Mouse (Mus musculus) limb, embryonic 12.5 days (tissue): ENCODE measurements around the gene Nup214. TPM values are rescaled to one million over a fixed set of nuclear protein-coding genes. Genes with fewer than 3 reads are reported as not detected.

Source experiments
- ATAC-seq: fragments of 200-750 bp; cut with Nextera tagmentation; 2 replicates; pipeline ENCODE4 v1.8.0; 2017; ENCODE audit warnings: low read depth, moderate TSS enrichment; ENCODE audit not compliant: insufficient number of reproducible peaks, insufficient read depth, low FRiP score, low TSS enrichment
- H3K27ac ChIP-seq: fragments of 300-500 bp; sonication (generic); 2 replicates; pipeline ENCODE4 v1.5.1; 2016; ENCODE audit warnings: mild to moderate bottlenecking, moderate library complexity
- H3K27me3 ChIP-seq: fragments of 300-500 bp; sonication (generic); 2 replicates; pipeline ENCODE4 v1.6.1; 2016; ENCODE audit warnings: mild to moderate bottlenecking, moderate library complexity
- H3K36me3 ChIP-seq: fragments of 300-500 bp; sonication (generic); 2 replicates; pipeline ENCODE4 v1.6.1; 2016; ENCODE audit warnings: mild to moderate bottlenecking, moderate library complexity
- H3K4me1 ChIP-seq: fragments of 300-500 bp; sonication (generic); replicated peaks from 2 replicates; pipeline ENCODE4 v1.6.1; 2016
- H3K4me2 ChIP-seq: fragments of 300-500 bp; sonication (generic); 2 replicates; pipeline ENCODE4 v1.6.1; 2016; ENCODE audit warnings: mild to moderate bottlenecking, moderate library complexity
- H3K4me3 ChIP-seq: fragments of 300-500 bp; sonication (generic); replicated peaks from 2 replicates; pipeline ENCODE4 v1.5.1; 2016; ENCODE audit warnings: mild to moderate bottlenecking
- H3K9ac ChIP-seq: fragments of 300-500 bp; sonication (generic); replicated peaks from 2 replicates; pipeline ENCODE4 v1.6.1; 2016; ENCODE audit warnings: mild to moderate bottlenecking, moderate library complexity
- H3K9me3 ChIP-seq: fragments of 300-500 bp; sonication (generic); 2 replicates; pipeline ENCODE4 v1.6.1; 2016; ENCODE audit warnings: mild to moderate bottlenecking, moderate library complexity
- WGBS: fragments of 180-500 bp; shearing (Covaris S2); methylation state at CpG from one replicate; pipeline ENCODE4 v1.1.7; 2016; 5-methylcytosine and 5-hydroxymethylcytosine counted together
- polyA plus RNA-seq: library from polyadenylated mRNA; unstranded; fragments of >200 nt; fragmentation: Nextera tagmentation; extraction: Ambion mirVana; gene quantifications from 2 replicates; pipeline ENCODE4 v1.2.1, GENCODE M21; 2016

Nup214 gene
- polyA plus RNA-seq, 1 experiment from 2014 or later: 76.4 TPM

GRCm38 (mm10) chr2:32043836-32044235 is 69.6 kb downstream of the Nup214 start:
- peaks cover 92% of the 10 kb centered on the region for H3K36me3 ChIP-seq
- H3K9ac ChIP-seq: no peak overlapping the region
- H3K9me3 ChIP-seq: no peaks in the 10 kb centered on the region
- 78% methylated on average over 5 of the region's 5 CpGs for WGBS
- H3K4me1 ChIP-seq: no peaks in the 10 kb centered on the region
- H3K27me3 ChIP-seq: no peaks in the 10 kb centered on the region
- no peak overlapping the region for H3K4me3 ChIP-seq
- ATAC-seq: no peak
- H3K27ac ChIP-seq: no peak overlapping the region
- H3K4me2 ChIP-seq: no peak overlapping the region

- H3K4me1 ChIP-seq: no peaks in the 10 kb centered on the region
- no peak overlapping the region for H3K4me2 ChIP-seq
- 0 out of 2 replicates have a peak overlapping the region, but pooled peaks have one; percentile 40 for H3K9ac ChIP-seq
- H3K9me3 ChIP-seq: no peaks in the 10 kb centered on the region
- no peak overlapping the region; the same call in 1 of the 2 replicates for H3K27ac ChIP-seq
- ATAC-seq: no peak
- no peak overlapping the region for H3K4me3 ChIP-seq
- 72% methylated on average over 6 of the region's 6 CpGs for WGBS
- H3K36me3 ChIP-seq: peaks cover 93% of the 10 kb centered on the region
- H3K27me3 ChIP-seq: no peaks in the 10 kb centered on the region
These were observed 71.1 kb downstream of the Nup214 start for GRCm38 (mm10) chr2:32045375-32045774.

- 80% methylated on average over 10 of the region's 10 CpGs for WGBS
- H3K4me3 ChIP-seq: no peak overlapping the region
- H3K9me3 ChIP-seq: no peaks in the 10 kb centered on the region
- H3K27ac ChIP-seq: no peak overlapping the region
- ATAC-seq: no peak
- peaks cover 95% of the 10 kb centered on the region for H3K36me3 ChIP-seq
- H3K4me2 ChIP-seq: no peak overlapping the region
- no peak overlapping the region for H3K9ac ChIP-seq
- no peaks in the 10 kb centered on the region for H3K4me1 ChIP-seq
- H3K27me3 ChIP-seq: no peaks in the 10 kb centered on the region
These were observed 71.8 kb downstream of the Nup214 start for GRCm38 (mm10) chr2:32046009-32046408.

- no peaks in the 10 kb centered on the region for H3K9me3 ChIP-seq
- no peak overlapping the region for H3K4me3 ChIP-seq
- no peak for ATAC-seq
- H3K36me3 ChIP-seq: peaks cover 94% of the 10 kb centered on the region
- H3K27me3 ChIP-seq: no peaks in the 10 kb centered on the region
- no peak overlapping the region for H3K4me2 ChIP-seq
- no peak overlapping the region for H3K27ac ChIP-seq
- 90% methylated on average over 10 of the region's 10 CpGs for WGBS
- no peaks in the 10 kb centered on the region for H3K4me1 ChIP-seq
- H3K9ac ChIP-seq: no peak overlapping the region
These were observed 73.1 kb downstream of the Nup214 start for GRCm38 (mm10) chr2:32047323-32047722.

GRCm38 (mm10) chr2:32051791-32052190 is 77.6 kb downstream of the Nup214 start:
- H3K4me1 ChIP-seq: no peaks in the 10 kb centered on the region
- H3K9me3 ChIP-seq: no peaks in the 10 kb centered on the region
- H3K4me3 ChIP-seq: no peak overlapping the region
- H3K27ac ChIP-seq: no peak overlapping the region
- no peaks in the 10 kb centered on the region for H3K27me3 ChIP-seq
- no peak overlapping the region for H3K9ac ChIP-seq
- H3K4me2 ChIP-seq: no peak overlapping the region
- ATAC-seq: no peak
- H3K36me3 ChIP-seq: peaks cover 66% of the 10 kb centered on the region
- 84% methylated on average over 8 of the region's 8 CpGs for WGBS

GRCm38 (mm10) chr2:32052418-32052817 is 78.2 kb downstream of the Nup214 start:
- H3K27me3 ChIP-seq: no peaks in the 10 kb centered on the region
- no peaks in the 10 kb centered on the region for H3K9me3 ChIP-seq
- no peak overlapping the region for H3K4me2 ChIP-seq
- no peak overlapping the region for H3K4me3 ChIP-seq
- no peak overlapping the region for H3K27ac ChIP-seq
- H3K9ac ChIP-seq: no peak overlapping the region
- peaks cover 60% of the 10 kb centered on the region for H3K36me3 ChIP-seq
- 91% methylated on average over 7 of the region's 7 CpGs for WGBS
- ATAC-seq: no peak
- H3K4me1 ChIP-seq: no peaks in the 10 kb centered on the region

GRCm38 (mm10) chr2:32055357-32055965 is 81.2 kb downstream of the Nup214 start:
- H3K4me2 ChIP-seq: no peak overlapping the region
- peaks cover 6% of the 10 kb centered on the region; the same call in 1 of the 2 replicates for H3K4me1 ChIP-seq
- WGBS: 69% methylated on average over 7 of the region's 7 CpGs
- no peaks in the 10 kb centered on the region for H3K27me3 ChIP-seq
- no peaks in the 10 kb centered on the region for H3K9me3 ChIP-seq
- ATAC-seq: no peak
- peaks cover 29% of the 10 kb centered on the region for H3K36me3 ChIP-seq
- no peak overlapping the region for H3K9ac ChIP-seq
- no peak overlapping the region for H3K27ac ChIP-seq
- no peak overlapping the region for H3K4me3 ChIP-seq

GRCm38 (mm10) chr2:32056524-32056923 is 82.3 kb downstream of the Nup214 start:
- WGBS: 76% methylated on average over 10 of the region's 10 CpGs
- Histone ChIP-seq H3K27ac (peak overlapping the region; percentile 31; the same call in 1 of the 2 replicates), H3K4me1 (peaks cover 7% of the 10 kb centered on the region; the same call in 1 of the 2 replicates), H3K9me3 (no peaks in the 10 kb centered on the region), H3K27me3 (no peaks in the 10 kb centered on the region), H3K4me3 (no peak overlapping the region), H3K36me3 (peaks cover 19% of the 10 kb centered on the region), H3K9ac (no peak overlapping the region), H3K4me2 (no peak overlapping the region)
- ATAC-seq: no peak

DNA sequence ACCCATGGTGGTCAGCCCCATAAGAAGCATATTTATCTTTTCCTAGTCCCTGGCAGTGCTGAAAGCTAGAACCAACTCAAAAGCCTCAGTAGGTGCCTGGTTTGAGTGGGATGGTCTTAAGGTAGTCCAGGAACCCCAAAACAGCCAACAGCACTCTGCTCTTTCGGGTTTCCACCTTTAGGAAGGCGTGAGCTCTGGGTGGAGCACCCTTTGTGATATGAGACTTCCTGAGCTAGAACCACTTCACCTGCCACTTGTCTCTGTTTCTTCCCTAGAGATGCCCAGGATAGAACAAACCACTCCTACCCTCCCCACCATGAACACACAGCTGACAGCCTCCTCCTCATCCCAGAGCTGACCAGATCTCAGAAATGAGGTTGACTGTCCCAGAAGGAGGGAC is 83.1 kb downstream of the Nup214 start:
- H3K9me3 ChIP-seq: no peaks in the 10 kb centered on the region
- peaks cover 11% of the 10 kb centered on the region for H3K36me3 ChIP-seq
- peaks cover 7% of the 10 kb centered on the region; the same call in 1 of the 2 replicates for H3K4me1 ChIP-seq
- H3K4me2 ChIP-seq: no peak overlapping the region
- no peak overlapping the region for H3K4me3 ChIP-seq
- no peak overlapping the region for H3K9ac ChIP-seq
- H3K27ac ChIP-seq: peak overlapping the region; percentile 31; the same call in 1 of the 2 replicates
- no peaks in the 10 kb centered on the region for H3K27me3 ChIP-seq
- 78% methylated on average over 2 of the region's 2 CpGs for WGBS
- ATAC-seq: no peak

DNA sequence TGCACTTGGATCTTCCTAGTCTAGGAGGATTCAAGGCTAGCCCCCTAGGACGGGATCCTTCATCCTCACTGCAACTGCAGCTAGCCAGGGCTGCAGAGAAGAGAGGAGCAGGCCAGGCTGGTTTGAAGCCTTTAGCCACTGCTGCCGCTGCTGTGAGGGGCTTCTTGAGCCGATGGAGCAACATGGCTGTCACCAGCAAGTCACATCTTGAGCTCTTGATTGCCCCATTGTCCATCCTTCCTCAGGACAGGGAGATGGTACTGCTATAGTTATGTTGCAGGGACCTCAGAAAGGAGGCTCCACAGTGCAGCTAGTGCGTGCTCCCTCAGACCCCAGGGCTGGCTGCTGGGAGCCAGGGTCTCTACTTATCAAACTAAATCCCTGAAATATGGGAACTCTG is 83.6 kb downstream of the Nup214 start:
- Histone ChIP-seq H3K27ac (no peak overlapping the region; the same call in 1 of the 2 replicates), H3K9ac (no peak overlapping the region), H3K4me1 (peaks cover 7% of the 10 kb centered on the region; the same call in 1 of the 2 replicates), H3K9me3 (no peaks in the 10 kb centered on the region), H3K4me3 (no peak overlapping the region), H3K36me3 (peaks cover 8% of the 10 kb centered on the region), H3K27me3 (no peaks in the 10 kb centered on the region), H3K4me2 (no peak overlapping the region)
- WGBS: 77% methylated on average over 4 of the region's 4 CpGs
- ATAC-seq: no peak

GRCm38 (mm10) chr2:32058241-32058640 is 84.0 kb downstream of the Nup214 start:
- Histone ChIP-seq H3K9me3 (no peaks in the 10 kb centered on the region), H3K27ac (no peak overlapping the region), H3K4me2 (no peak overlapping the region), H3K27me3 (no peaks in the 10 kb centered on the region), H3K4me3 (no peak overlapping the region), H3K36me3 (peaks cover 7% of the 10 kb centered on the region), H3K9ac (no peak overlapping the region), H3K4me1 (peaks cover 7% of the 10 kb centered on the region; the same call in 1 of the 2 replicates)
- 69% methylated on average over 9 of the region's 9 CpGs for WGBS
- ATAC-seq: no peak

GRCm38 (mm10) chr2:32058716-32059115 is 84.5 kb downstream of the Nup214 start:
- WGBS: 33% methylated on average over 5 of the region's 5 CpGs
- no peak overlapping the region for H3K9ac ChIP-seq
- no peak overlapping the region for H3K4me3 ChIP-seq
- H3K27ac ChIP-seq: no peak overlapping the region
- peaks cover 3% of the 10 kb centered on the region; the same call in 1 of the 2 replicates for H3K36me3 ChIP-seq
- H3K27me3 ChIP-seq: no peaks in the 10 kb centered on the region
- H3K4me1 ChIP-seq: peaks cover 7% of the 10 kb centered on the region; the same call in 1 of the 2 replicates
- no peak overlapping the region for H3K4me2 ChIP-seq
- no peaks in the 10 kb centered on the region for H3K9me3 ChIP-seq
- no peak for ATAC-seq
